Mouse (Mus musculus) liver, embryonic 14.5 days (tissue): ENCODE results near the gene Ankrd36.

Source experiments
- CTCF ChIP-seq: IDR thresholded peaks from 2 replicates; pipeline ENCODE4 v1.5.1; 2016; ENCODE audit warnings: antibody characterized with exemption, low read depth, control low read depth
- EP300 ChIP-seq: IDR thresholded peaks from 2 replicates; pipeline ENCODE4 v1.6.1; 2016; ENCODE audit warnings: antibody characterized with exemption, low read depth

DNA sequence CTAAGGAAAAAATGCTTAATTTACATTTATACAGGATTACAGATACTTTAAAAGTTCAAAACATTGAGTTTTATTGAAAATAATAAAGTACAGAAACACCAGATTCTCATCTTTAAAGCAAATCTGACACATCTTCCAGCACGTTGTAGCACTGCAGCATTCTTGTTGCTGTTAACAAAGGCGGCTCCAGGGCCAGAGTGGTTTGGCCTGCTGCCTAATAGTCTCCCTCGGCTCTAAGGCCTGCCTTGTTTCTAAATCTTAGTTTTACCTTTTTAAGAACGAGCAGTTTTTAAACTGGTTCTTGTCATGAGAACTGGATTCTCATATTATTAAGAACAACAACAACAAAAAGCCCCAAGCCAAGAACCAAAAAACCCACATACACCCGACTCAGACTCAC lies 40.6 kb upstream of the Ankrd36 start:
- TF ChIP-seq EP300, result no peak
- no peak for TF ChIP-seq CTCF
